Mouse (Mus musculus): ENCODE measurements around the gene Gap43. TPM values are rescaled to one million over a fixed set of nuclear protein-coding genes. Genes with fewer than 3 reads are reported as not detected.

Gap43 gene
- polyA plus RNA-seq, 1 experiment from 2014 or later, result 1,991 TPM

GRCm38 (mm10) chr16:42339512-42339911 lies 939 bp downstream of the Gap43 start:
- peaks cover 25% of the 10 kb centered on the region for H3K4me1 ChIP-seq (ENCODE audit: control insufficient read depth, insufficient read depth, low read length)
- H3K9me3 ChIP-seq (replicated peaks; ENCODE audit: control insufficient read depth, low read length, poor library complexity, severe bottlenecking), result no peaks in the 10 kb centered on the region
- WGBS, result 0% methylated on average over 10 of the region's 10 CpGs
- no peaks in the 10 kb centered on the region for H3K36me3 ChIP-seq (ENCODE audit: control insufficient read depth, insufficient read depth, low read length)
- peak overlapping the region; percentile 67 for H3K9ac ChIP-seq (ENCODE audit: low read depth, low read length)
- H3K4me3 ChIP-seq (ENCODE audit: low read depth, low read length), result peak overlapping the region; percentile 47
- no peaks in the 10 kb centered on the region for H3K27me3 ChIP-seq (ENCODE audit: control insufficient read depth, insufficient read depth, low read depth, low read length)
- H3K27ac ChIP-seq (ENCODE audit: low read length), result peak overlapping the region; percentile 85
- peak; percentile 19; the same call in 1 of the 2 replicates for ATAC-seq
- peak overlapping the region; percentile 59 for H3K4me2 ChIP-seq (ENCODE audit: low read length)

- no peaks in the 10 kb centered on the region for H3K9me3 ChIP-seq (replicated peaks; ENCODE audit: control insufficient read depth, low read length, poor library complexity, severe bottlenecking)
- peak overlapping the region; percentile 67 for H3K9ac ChIP-seq (ENCODE audit: low read depth, low read length)
- H3K4me3 ChIP-seq (ENCODE audit: low read depth, low read length), result peak overlapping the region; percentile 47
- peak overlapping the region; percentile 59 for H3K4me2 ChIP-seq (ENCODE audit: low read length)
- peak overlapping the region; percentile 85 for H3K27ac ChIP-seq (ENCODE audit: low read length)
- peak; percentile 18; the same call in 1 of the 2 replicates for ATAC-seq
- whole genome bisulfite sequencing, result 5% methylated on average over 4 of the region's 4 CpGs
- peaks cover 27% of the 10 kb centered on the region for H3K4me1 ChIP-seq (ENCODE audit: control insufficient read depth, insufficient read depth, low read length)
- H3K36me3 ChIP-seq (ENCODE audit: control insufficient read depth, insufficient read depth, low read length), result no peaks in the 10 kb centered on the region
- H3K27me3 ChIP-seq (ENCODE audit: control insufficient read depth, insufficient read depth, low read depth, low read length), result no peaks in the 10 kb centered on the region
Observed at GRCm38 (mm10) chr16:42338987-42339386, 1.5 kb downstream of the Gap43 start.

GRCm38 (mm10) chr16:42338342-42338741 lies 2.1 kb downstream of the Gap43 start:
- no peaks in the 10 kb centered on the region for H3K36me3 ChIP-seq (ENCODE audit: control insufficient read depth, insufficient read depth, low read length)
- H3K27ac ChIP-seq (ENCODE audit: low read length), result peak overlapping the region; percentile 85
- peak overlapping the region; percentile 47 for H3K4me3 ChIP-seq (ENCODE audit: low read depth, low read length)
- peak overlapping the region; percentile 59 for H3K4me2 ChIP-seq (ENCODE audit: low read length)
- no peaks in the 10 kb centered on the region for H3K27me3 ChIP-seq (ENCODE audit: control insufficient read depth, insufficient read depth, low read depth, low read length)
- 23% methylated on average over 4 of the region's 4 CpGs for WGBS
- no peaks in the 10 kb centered on the region for H3K9me3 ChIP-seq (replicated peaks; ENCODE audit: control insufficient read depth, low read length, poor library complexity, severe bottlenecking)
- peak overlapping the region; percentile 67 for H3K9ac ChIP-seq (ENCODE audit: low read depth, low read length)
- peaks cover 32% of the 10 kb centered on the region for H3K4me1 ChIP-seq (ENCODE audit: control insufficient read depth, insufficient read depth, low read length)
- 0 out of 2 replicates have a peak, but pooled peaks have one; percentile 4 for ATAC-seq

GRCm38 (mm10) chr16:42337663-42338062 lies 2.8 kb downstream of the Gap43 start:
- 35% methylated on average over 2 of the region's 2 CpGs for WGBS
- Histone ChIP-seq H3K4me3 (ENCODE audit: low read depth, low read length) (peak overlapping the region; percentile 47), H3K9me3 (replicated peaks; ENCODE audit: control insufficient read depth, low read length, poor library complexity, severe bottlenecking) (no peaks in the 10 kb centered on the region), H3K27ac (ENCODE audit: low read length) (peak overlapping the region; percentile 85), H3K4me2 (ENCODE audit: low read length) (peak overlapping the region; percentile 59), H3K27me3 (ENCODE audit: control insufficient read depth, insufficient read depth, low read depth, low read length) (no peaks in the 10 kb centered on the region), H3K9ac (ENCODE audit: low read depth, low read length) (peak overlapping the region; percentile 67), H3K4me1 (ENCODE audit: control insufficient read depth, insufficient read depth, low read length) (peaks cover 33% of the 10 kb centered on the region), H3K36me3 (ENCODE audit: control insufficient read depth, insufficient read depth, low read length) (no peaks in the 10 kb centered on the region)
- peak; percentile 22; the same call in 1 of the 2 replicates for ATAC-seq

- Histone ChIP-seq H3K36me3 (ENCODE audit: control insufficient read depth, insufficient read depth, low read length) (no peaks in the 10 kb centered on the region), H3K4me2 (ENCODE audit: low read length) (peak overlapping the region; percentile 59), H3K27me3 (ENCODE audit: control insufficient read depth, insufficient read depth, low read depth, low read length) (no peaks in the 10 kb centered on the region), H3K4me1 (ENCODE audit: control insufficient read depth, insufficient read depth, low read length) (peaks cover 36% of the 10 kb centered on the region), H3K9ac (ENCODE audit: low read depth, low read length) (peak overlapping the region; percentile 50), H3K27ac (ENCODE audit: low read length) (no peak overlapping the region; the same call in 1 of the 2 replicates), H3K4me3 (ENCODE audit: low read depth, low read length) (peak overlapping the region; percentile 47), H3K9me3 (replicated peaks; ENCODE audit: control insufficient read depth, low read length, poor library complexity, severe bottlenecking) (no peaks in the 10 kb centered on the region)
- WGBS, result 27% methylated on average over 2 of the region's 2 CpGs
- ATAC-seq, result no peak
Observed at GRCm38 (mm10) chr16:42336610-42337009, 3.8 kb downstream of the Gap43 start.

- Histone ChIP-seq H3K4me1 (ENCODE audit: control insufficient read depth, insufficient read depth, low read length) (peaks cover 30% of the 10 kb centered on the region), H3K4me2 (ENCODE audit: low read length) (no peak overlapping the region), H3K27ac (ENCODE audit: low read length) (no peak overlapping the region), H3K36me3 (ENCODE audit: control insufficient read depth, insufficient read depth, low read length) (no peaks in the 10 kb centered on the region), H3K4me3 (ENCODE audit: low read depth, low read length) (no peak overlapping the region), H3K27me3 (ENCODE audit: control insufficient read depth, insufficient read depth, low read depth, low read length) (no peaks in the 10 kb centered on the region), H3K9me3 (replicated peaks; ENCODE audit: control insufficient read depth, low read length, poor library complexity, severe bottlenecking) (no peaks in the 10 kb centered on the region), H3K9ac (ENCODE audit: low read depth, low read length) (no peak overlapping the region)
- no peak for ATAC-seq
- 36% methylated on average over 4 of the region's 4 CpGs for WGBS
Observed at GRCm38 (mm10) chr16:42332321-42332720, 8.1 kb downstream of the Gap43 start.

- no peak for ATAC-seq
- H3K9me3 ChIP-seq (replicated peaks; ENCODE audit: control insufficient read depth, low read length, poor library complexity, severe bottlenecking), result no peaks in the 10 kb centered on the region
- no peak overlapping the region for H3K9ac ChIP-seq (ENCODE audit: low read depth, low read length)
- no peak overlapping the region for H3K4me3 ChIP-seq (ENCODE audit: low read depth, low read length)
- H3K4me1 ChIP-seq (ENCODE audit: control insufficient read depth, insufficient read depth, low read length), result no peaks in the 10 kb centered on the region
- H3K36me3 ChIP-seq (ENCODE audit: control insufficient read depth, insufficient read depth, low read length), result no peaks in the 10 kb centered on the region
- H3K27me3 ChIP-seq (ENCODE audit: control insufficient read depth, insufficient read depth, low read depth, low read length), result no peaks in the 10 kb centered on the region
- no peak overlapping the region for H3K27ac ChIP-seq (ENCODE audit: low read length)
- WGBS, result 84% methylated on average over 2 of the region's 2 CpGs
- H3K4me2 ChIP-seq (ENCODE audit: low read length), result no peak overlapping the region
Observed at GRCm38 (mm10) chr16:42326191-42326590, 14.3 kb downstream of the Gap43 start.

- Histone ChIP-seq H3K27ac (ENCODE audit: low read length) (no peak overlapping the region), H3K4me3 (ENCODE audit: low read depth, low read length) (no peak overlapping the region), H3K4me2 (ENCODE audit: low read length) (no peak overlapping the region), H3K9me3 (replicated peaks; ENCODE audit: control insufficient read depth, low read length, poor library complexity, severe bottlenecking) (no peaks in the 10 kb centered on the region), H3K36me3 (ENCODE audit: control insufficient read depth, insufficient read depth, low read length) (no peaks in the 10 kb centered on the region), H3K27me3 (ENCODE audit: control insufficient read depth, insufficient read depth, low read depth, low read length) (no peaks in the 10 kb centered on the region), H3K4me1 (ENCODE audit: control insufficient read depth, insufficient read depth, low read length) (no peaks in the 10 kb centered on the region), H3K9ac (ENCODE audit: low read depth, low read length) (no peak overlapping the region)
- no peak for ATAC-seq
Observed at GRCm38 (mm10) chr16:42325536-42325935, 14.9 kb downstream of the Gap43 start.

- no peak for ATAC-seq
- H3K9me3 ChIP-seq (replicated peaks; ENCODE audit: control insufficient read depth, low read length, poor library complexity, severe bottlenecking), result no peaks in the 10 kb centered on the region
- H3K27ac ChIP-seq (ENCODE audit: low read length), result no peak overlapping the region
- no peak overlapping the region for H3K4me2 ChIP-seq (ENCODE audit: low read length)
- no peak overlapping the region for H3K4me3 ChIP-seq (ENCODE audit: low read depth, low read length)
- no peaks in the 10 kb centered on the region for H3K27me3 ChIP-seq (ENCODE audit: control insufficient read depth, insufficient read depth, low read depth, low read length)
- H3K9ac ChIP-seq (ENCODE audit: low read depth, low read length), result no peak overlapping the region
- 0 out of 2 replicates have a peak, but pooled peaks cover 2% of the 10 kb centered on the region for H3K4me1 ChIP-seq (ENCODE audit: control insufficient read depth, insufficient read depth, low read length)
- no peaks in the 10 kb centered on the region for H3K36me3 ChIP-seq (ENCODE audit: control insufficient read depth, insufficient read depth, low read length)
Observed at GRCm38 (mm10) chr16:42319831-42320230, 20.6 kb downstream of the Gap43 start.

Measured in midbrain, embryonic 16.5 days (tissue).